Mouse (Mus musculus) left cerebral cortex, adult 2 months (tissue): Measurements from ENCODE around the gene Khk. TPM values are rescaled to one million over a fixed set of nuclear protein-coding genes. Genes with fewer than 3 reads are reported as not detected.

Experiments
- DNase-seq, 2 experiments: peaks; one replicate each; pipeline ENCODE4 v3.0.0; 2021 to 2022; ENCODE audit warnings: low spot score in 2 of 2, mixed read lengths in 1 of 2; ENCODE audit errors: extremely low spot score in 1 of 2
- H3K27ac ChIP-seq: fragments of 200-600 bp; 2 replicates; pipeline ENCODE4 v1.8.1; 2022
- H3K4me3 ChIP-seq: fragments of 200-600 bp; 2 replicates; pipeline ENCODE4 v1.8.1; 2022
- CTCF ChIP-seq: fragments of 200-600 bp; IDR thresholded peaks from 2 replicates; pipeline ENCODE4 v1.8.1; 2022; ENCODE audit warnings: antibody characterized with exemption, mild to moderate bottlenecking, moderate library complexity
- intact Hi-C: fragments of 180-260 bp; cut with DNase I; formaldehyde crosslinking; loops from one replicate; pipeline ENCODE4 v1.15.1; 2025
- total RNA-seq, 2 experiments: library from RNA; stranded (reverse); gene quantifications; 2 replicates each; pipeline ENCODE4 v1.2.3; 2021

The Khk gene
- total RNA-seq, 2 experiments from 2014 or later, result 15.3 to 19.3 TPM

GRCm38 (mm10) chr5:30889088-30889754, 32.0 kb upstream of the Khk start:
- Histone ChIP-seq H3K4me3 (peak overlapping the region; percentile 67), H3K27ac (peak overlapping the region; percentile 90)
- intact Hi-C loops, result loop anchor here (10.0 kb wide), 1 partner anchor 174 kb away; the partner anchor contains the start of gene Dpysl5
- no peak for DNase-seq
- no peak for TF ChIP-seq CTCF

GRCm38 (mm10) chr5:30890375-30890774, 30.9 kb upstream of the Khk start:
- Histone ChIP-seq H3K27ac (no peak overlapping the region), H3K4me3 (no peak overlapping the region)
- intact Hi-C loops, result no loop called here
- no peak for DNase-seq
- TF ChIP-seq CTCF, result no peak

- Histone ChIP-seq H3K27ac (no peak overlapping the region), H3K4me3 (no peak overlapping the region)
- no peak for TF ChIP-seq CTCF
- intact Hi-C loops, result no loop called here
- no peak for DNase-seq
These were observed 19.4 kb upstream of the Khk start for GRCm38 (mm10) chr5:30901860-30902259.

GRCm38 (mm10) chr5:30907413-30908059, 13.7 kb upstream of the Khk start, which contains the start of gene Ost4:
Gene Ost4 (minus strand): TSS chr5:30907788.
- TF ChIP-seq CTCF, result no peak; the same call in 1 of the 2 replicates
- H3K27ac ChIP-seq, result peak within 1 kb of the TSS; percentile 94
- DNase-seq, result peak; percentile 96
- intact Hi-C loops, result loop anchor here (1.0 kb wide), 1 partner anchor 19 kb away; the partner anchor contains the start of gene Agbl5
- H3K4me3 ChIP-seq, result peak within 1 kb of the TSS; percentile 69

GRCm38 (mm10) chr5:30908426-30909299, 12.6 kb upstream of the Khk start:
- H3K4me3 ChIP-seq, result peak overlapping the region; percentile 69
- intact Hi-C loops, result no loop called here
- peak overlapping the region; percentile 94; the same call in 1 of the 2 replicates for H3K27ac ChIP-seq

GRCm38 (mm10) chr5:30909300-30909659, 12.0 kb upstream of the Khk start:
- intact Hi-C loops, result no loop called here
- Histone ChIP-seq H3K4me3 (no peak overlapping the region), H3K27ac (peak overlapping the region; percentile 24; the same call in 1 of the 2 replicates)
- TF ChIP-seq CTCF, result no peak
- no peak for DNase-seq

More at GRCm38 (mm10) chr5:30908426-30909299, 12.6 kb upstream of the Khk start:
- no peak for DNase-seq
- no peak for TF ChIP-seq CTCF

GRCm38 (mm10) chr5:30909863-30910262, 11.4 kb upstream of the Khk start:
- DNase-seq, result no peak
- H3K27ac ChIP-seq, result no peak overlapping the region
- intact Hi-C loops, result no loop called here
- H3K4me3 ChIP-seq, result no peak overlapping the region
- no peak for TF ChIP-seq CTCF

GRCm38 (mm10) chr5:30910481-30910880, 10.8 kb upstream of the Khk start:
- intact Hi-C loops, result no loop called here

GRCm38 (mm10) chr5:30912156-30912555, 9.1 kb upstream of the Khk start:
- intact Hi-C loops, result no loop called here
- TF ChIP-seq CTCF, result no peak
- no peak overlapping the region for H3K27ac ChIP-seq
- no peak for DNase-seq
- H3K4me3 ChIP-seq, result no peak overlapping the region

More at GRCm38 (mm10) chr5:30910481-30910880, 10.8 kb upstream of the Khk start:
- no peak overlapping the region for H3K4me3 ChIP-seq
- H3K27ac ChIP-seq, result no peak overlapping the region
- DNase-seq, result no peak
- no peak for TF ChIP-seq CTCF

GRCm38 (mm10) chr5:30913060-30913841, 8.0 kb upstream of the Khk start, which contains the start of gene Emilin1:
Gene Emilin1 (plus strand): TSS chr5:30913402.
- Histone ChIP-seq H3K4me3 (no peak within 1 kb of the TSS; the same call in 1 of the 2 replicates), H3K27ac (no peak within 1 kb of the TSS; the same call in 1 of the 2 replicates)
- intact Hi-C loops, result no loop called here
- no peak for DNase-seq
- no peak for TF ChIP-seq CTCF

- Histone ChIP-seq H3K4me3 (no peak overlapping the region; the same call in 1 of the 2 replicates), H3K27ac (no peak overlapping the region)
- intact Hi-C loops, result no loop called here
- DNase-seq, result no peak
- no peak for TF ChIP-seq CTCF
These were observed 7.1 kb upstream of the Khk start for GRCm38 (mm10) chr5:30914101-30914635.
